Mouse (Mus musculus): Measurements from ENCODE around the gene Carns1.

- TF ChIP-seq POLR2A (IDR thresholded peaks at IDR 0.05; ENCODE audit: control insufficient read depth, low read depth, low read length) (no peak), CTCF (IDR thresholded peaks at IDR 0.05; ENCODE audit: control insufficient read depth, insufficient read depth, insufficient replicate concordance, low read depth, low read length) (no peak)
These were observed 22.6 kb downstream of the Carns1 start for GRCm38 (mm10) chr19:4152445-4153231.

Measured in testis, adult 2 months (tissue).